Mouse (Mus musculus): Measurements from ENCODE around the gene Pnpla8. TPM values are rescaled to one million over a fixed set of nuclear protein-coding genes. Genes with fewer than 3 reads are reported as not detected.

The Pnpla8 gene
- total and polyA plus RNA-seq, 3 experiments: 8.0 to 15.9 TPM; not detected in 1

GRCm38 (mm10) chr12:44329316-44330215, 108.4 kb downstream of the Pnpla8 start:
- Histone ChIP-seq H3K27me3 (ENCODE audit: control insufficient read depth in 1 of 2, insufficient read depth in 2 of 2, low read length in 2 of 2) (no peaks in the 10 kb centered on the region), H3K36me3 (ENCODE audit: control insufficient read depth in 1 of 2, insufficient read depth in 2 of 2, low read length in 2 of 2) (no peaks in the 10 kb centered on the region), H3K27ac (ENCODE audit: control insufficient read depth, low read depth, low read length) (no peak overlapping the region), H3K9ac (ENCODE audit: control insufficient read depth, low read depth, low read length, poor library complexity, severe bottlenecking) (no peak overlapping the region), H3K79me2 (ENCODE audit: control insufficient read depth, insufficient read depth, low read length, poor library complexity) (no peaks in the 10 kb centered on the region), H3K9me3 (replicated peaks; ENCODE audit: insufficient read depth, low read length) (no peaks in the 10 kb centered on the region), H3K4me1 (ENCODE audit: control insufficient read depth in 1 of 2, insufficient read depth in 2 of 2, low read length in 2 of 2) (no peaks in the 10 kb centered on the region), H3K4me3 (ENCODE audit: control insufficient read depth in 1 of 2, insufficient read depth in 1 of 2, low read depth in 2 of 2, low read length in 2 of 2) (no peak overlapping the region)
- no peak for TF ChIP-seq RAD21 (IDR thresholded peaks at IDR 0.05; ENCODE audit: low read depth, low read length)
- no peak for TF ChIP-seq USF1 (IDR thresholded peaks at IDR 0.05; ENCODE audit: low read depth, low read length)
- TF ChIP-seq ZNF384 (IDR thresholded peaks at IDR 0.05; ENCODE audit: low read depth, low read length): no peak
- no peak for TF ChIP-seq GATA1 (IDR thresholded peaks at IDR 0.05; ENCODE audit: low read depth, low read length)
- DNase-seq (ENCODE audit: low read depth, low spot score): no peak

- H3K79me2 ChIP-seq (ENCODE audit: control insufficient read depth, insufficient read depth, low read length, poor library complexity): no peaks in the 10 kb centered on the region
- H3K36me3 ChIP-seq (ENCODE audit: control insufficient read depth in 1 of 2, insufficient read depth in 2 of 2, low read length in 2 of 2): no peaks in the 10 kb centered on the region
- H3K27ac ChIP-seq (ENCODE audit: control insufficient read depth, low read depth, low read length): no peak overlapping the region
- DNase-seq (ENCODE audit: low read depth, low spot score): no peak
- no peak overlapping the region for H3K4me3 ChIP-seq (ENCODE audit: control insufficient read depth in 1 of 2, insufficient read depth in 1 of 2, low read depth in 2 of 2, low read length in 2 of 2)
- no peaks in the 10 kb centered on the region for H3K9me3 ChIP-seq (replicated peaks; ENCODE audit: insufficient read depth, low read length)
- no peaks in the 10 kb centered on the region for H3K4me1 ChIP-seq (ENCODE audit: control insufficient read depth in 1 of 2, insufficient read depth in 2 of 2, low read length in 2 of 2)
- TF ChIP-seq CTCF (IDR thresholded peaks at IDR 0.05 in 2 of 3, conservative IDR thresholded peaks at IDR 0.05 in 1 of 3; ENCODE audit: control insufficient read depth in 1 of 3, insufficient read depth in 1 of 3, low read depth in 2 of 3, low read length in 3 of 3, poor library complexity in 1 of 3, severe bottlenecking in 1 of 3): no peak
- no peak overlapping the region for H3K9ac ChIP-seq (ENCODE audit: control insufficient read depth, low read depth, low read length, poor library complexity, severe bottlenecking)
- no peaks in the 10 kb centered on the region for H3K27me3 ChIP-seq (ENCODE audit: control insufficient read depth in 1 of 2, insufficient read depth in 2 of 2, low read length in 2 of 2)
Measured at GRCm38 (mm10) chr12:44330216-44330719, 109.1 kb downstream of the Pnpla8 start.

DNA sequence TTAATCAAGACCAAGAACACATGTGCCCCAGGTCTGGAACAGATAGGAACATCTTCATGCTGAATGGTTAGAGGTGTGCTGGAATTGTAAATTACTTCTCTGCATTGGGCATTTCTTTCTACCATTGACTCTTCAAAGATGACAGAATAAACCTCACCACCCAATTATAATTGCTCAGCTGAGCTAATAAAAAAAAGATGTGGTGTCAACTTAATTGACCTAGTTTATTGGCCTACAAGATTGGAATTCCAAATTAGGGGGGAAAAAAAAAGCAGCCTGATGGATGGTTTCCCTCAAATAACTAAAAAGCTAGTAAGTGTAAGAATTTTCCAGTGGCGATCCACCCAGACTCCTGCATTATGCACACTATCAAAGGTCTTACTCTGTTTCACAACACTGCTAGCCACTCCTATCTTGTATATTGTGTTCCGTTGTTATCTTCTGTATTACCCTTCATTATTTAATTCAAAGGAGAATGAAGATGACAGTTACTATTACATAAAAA, 116.0 kb downstream of the Pnpla8 start:
- TF ChIP-seq SIN3A (IDR thresholded peaks at IDR 0.05; ENCODE audit: low read length) (no peak), MEF2A (IDR thresholded peaks at IDR 0.05; ENCODE audit: extremely low read depth, insufficient replicate concordance, low read depth, low read length, poor library complexity, severe bottlenecking) (no peak), TCF12 (IDR thresholded peaks at IDR 0.05; ENCODE audit: low read depth, low read length) (no peak), USF1 (IDR thresholded peaks at IDR 0.05; ENCODE audit: low read depth, low read length) (no peak), CTCF (IDR thresholded peaks at IDR 0.05 in 2 of 3, conservative IDR thresholded peaks at IDR 0.05 in 1 of 3; ENCODE audit: control insufficient read depth in 1 of 3, insufficient read depth in 1 of 3, low read depth in 2 of 3, low read length in 3 of 3, poor library complexity in 1 of 3, severe bottlenecking in 1 of 3) (no peak), TAL1 (IDR thresholded peaks at IDR 0.05; ENCODE audit: low read length) (no peak)
- H3K4me1 ChIP-seq (ENCODE audit: control insufficient read depth in 1 of 2, insufficient read depth in 2 of 2, low read length in 2 of 2): no peaks in the 10 kb centered on the region
- H3K27ac ChIP-seq (ENCODE audit: control insufficient read depth, low read depth, low read length): no peak overlapping the region
- no peaks in the 10 kb centered on the region for H3K79me2 ChIP-seq (ENCODE audit: control insufficient read depth, insufficient read depth, low read length, poor library complexity)
- no peaks in the 10 kb centered on the region for H3K36me3 ChIP-seq (ENCODE audit: control insufficient read depth in 1 of 2, insufficient read depth in 2 of 2, low read length in 2 of 2)
- DNase-seq (ENCODE audit: low read depth, low spot score): no peak
- no peaks in the 10 kb centered on the region for H3K27me3 ChIP-seq (ENCODE audit: control insufficient read depth in 1 of 2, insufficient read depth in 2 of 2, low read length in 2 of 2)
- H3K4me3 ChIP-seq (ENCODE audit: control insufficient read depth in 1 of 2, insufficient read depth in 1 of 2, low read depth in 2 of 2, low read length in 2 of 2): no peak overlapping the region
- H3K9ac ChIP-seq (ENCODE audit: control insufficient read depth, low read depth, low read length, poor library complexity, severe bottlenecking): no peak overlapping the region
- H3K9me3 ChIP-seq (replicated peaks; ENCODE audit: insufficient read depth, low read length): no peaks in the 10 kb centered on the region
